Mouse (Mus musculus) gastrocnemius, postnatal 14 days (tissue): ENCODE results near the gene Zfp839. TPM values are rescaled to one million over a fixed set of nuclear protein-coding genes. Genes with fewer than 3 reads are reported as not detected.

Experiments
- total RNA-seq, 2 experiments: library from RNA; stranded (reverse); gene quantifications; 2 replicates each; pipeline ENCODE4 v1.2.3; 2021

The Zfp839 gene
- total RNA-seq, 2 experiments from 2014 or later: 3.9 to 5.4 TPM

Other genes with a start within 250 kb of the Zfp839 start
- gene Dync1h1, start 248.8 kb upstream of the Zfp839 start, total RNA-seq: 10 to 100 TPM; 63.0 to 69.7 TPM
- not detected for gene 1700001K19Rik, start 167.6 kb upstream of the Zfp839 start, total RNA-seq
- 10 to 100 TPM; 33.3 to 62.2 TPM for gene Hsp90aa1, start 147.5 kb upstream of the Zfp839 start, total RNA-seq
- 10 to 100 TPM; 19.1 to 20.3 TPM for gene Wdr20, start 112.3 kb upstream of the Zfp839 start, total RNA-seq
- under 1 TPM; 0.25 to 0.31 TPM for gene Mok, start 9.3 kb upstream of the Zfp839 start, total RNA-seq
- 10 to 100 TPM; 30.5 to 32.9 TPM for gene Cinp, start 38.9 kb downstream of the Zfp839 start, total RNA-seq
- 1 to 10 TPM; 2.7 to 2.8 TPM for gene Tecpr2, start 39.0 kb downstream of the Zfp839 start, total RNA-seq
- 100 to 1,000 TPM in 1 of 2 experiments, 10 to 100 TPM in 1; 87.2 to 221 TPM for gene Ankrd9, start 128.8 kb downstream of the Zfp839 start, total RNA-seq
- 10 to 100 TPM; 11.5 to 12.7 TPM for gene Rcor1, start 189.1 kb downstream of the Zfp839 start, total RNA-seq